Mouse (Mus musculus) limb, embryonic 14.5 days (tissue): ENCODE results near the gene Gm33543. TPM values are rescaled to one million over a fixed set of nuclear protein-coding genes. Genes with fewer than 3 reads are reported as not detected.

Source experiments
- ATAC-seq: fragments of 200-750 bp; cut with Nextera tagmentation; 2 replicates; pipeline ENCODE4 v1.8.0; 2017; ENCODE audit warnings: low read depth, moderate number of reproducible peaks, moderate TSS enrichment; ENCODE audit not compliant: low FRiP score
- DNase-seq: peaks from one replicate; pipeline ENCODE4 v3.0.0-alpha.2; 2015; ENCODE audit warnings: low spot score
- H3K27ac ChIP-seq: fragments of 300-500 bp; sonication (generic); replicated peaks from 2 replicates; pipeline ENCODE4 v1.5.1; 2014; ENCODE audit warnings: low read depth, mild to moderate bottlenecking, low read length, moderate library complexity, mixed read lengths
- H3K27me3 ChIP-seq: fragments of 300-500 bp; sonication (generic); 2 replicates; pipeline ENCODE4 v1.6.1; 2014; ENCODE audit warnings: low read length, mixed read lengths; ENCODE audit not compliant: control insufficient read depth, insufficient read depth
- H3K36me3 ChIP-seq: fragments of 300-500 bp; sonication (generic); 2 replicates; pipeline ENCODE4 v1.6.1; 2014; ENCODE audit warnings: mild to moderate bottlenecking, low read length, moderate library complexity, mixed read lengths; ENCODE audit not compliant: control insufficient read depth, insufficient read depth
- H3K4me1 ChIP-seq: fragments of 300-500 bp; sonication (generic); 2 replicates; pipeline ENCODE4 v1.6.1; 2014; ENCODE audit warnings: antibody characterized with exemption, low read length, mixed read lengths; ENCODE audit not compliant: control insufficient read depth, insufficient read depth
- H3K4me2 ChIP-seq: fragments of 300-500 bp; sonication (generic); replicated peaks from 2 replicates; pipeline ENCODE4 v1.6.1; 2014; ENCODE audit warnings: low read depth, mild to moderate bottlenecking, low read length, moderate library complexity; ENCODE audit not compliant: severe bottlenecking
- H3K4me3 ChIP-seq: fragments of 300-500 bp; sonication (generic); replicated peaks from 2 replicates; pipeline ENCODE4 v1.5.1; 2014; ENCODE audit warnings: low read length
- H3K9ac ChIP-seq: fragments of 300-500 bp; sonication (generic); 2 replicates; pipeline ENCODE4 v1.6.1; 2014; ENCODE audit warnings: mild to moderate bottlenecking, low read depth, low read length, moderate library complexity; ENCODE audit not compliant: severe bottlenecking
- H3K9me3 ChIP-seq: fragments of 300-500 bp; sonication (generic); 2 replicates; pipeline ENCODE4 v1.6.1; 2016; ENCODE audit warnings: low read length; ENCODE audit not compliant: control insufficient read depth
- POLR2A ChIP-seq: fragments of 200-500 bp; IDR thresholded peaks from 2 replicates; pipeline ENCODE4 v1.8.0; 2012; ENCODE audit warnings: inconsistent platforms, mild to moderate bottlenecking, moderate library complexity, borderline replicate concordance; ENCODE audit not compliant: insufficient read depth, insufficient read length; ENCODE audit errors: extremely low read depth
- WGBS: fragments of 180-500 bp; shearing (Covaris S2); extraction: QIAGEN DNeasy Blood & Tissue Kit; methylation state at CpG from one replicate; pipeline ENCODE4 v1.1.7; 2014; 5-methylcytosine and 5-hydroxymethylcytosine counted together
- polyA plus RNA-seq, 2 experiments: library from polyadenylated mRNA; depleted of rRNA in 1 of 2; stranded (reverse) in 1 of 2; unstranded in 1 of 2; fragments of >200 nt; fragmentation: Nextera tagmentation in 1 of 2; extraction: Ambion mirVana in 1 of 2; gene quantifications; 2 replicates each; pipeline versions ENCODE4 v1.2.1 to v1.2.3; 2012 to 2014

Gene Gm33543
- polyA plus RNA-seq, 2 experiments: not detected

DNA sequence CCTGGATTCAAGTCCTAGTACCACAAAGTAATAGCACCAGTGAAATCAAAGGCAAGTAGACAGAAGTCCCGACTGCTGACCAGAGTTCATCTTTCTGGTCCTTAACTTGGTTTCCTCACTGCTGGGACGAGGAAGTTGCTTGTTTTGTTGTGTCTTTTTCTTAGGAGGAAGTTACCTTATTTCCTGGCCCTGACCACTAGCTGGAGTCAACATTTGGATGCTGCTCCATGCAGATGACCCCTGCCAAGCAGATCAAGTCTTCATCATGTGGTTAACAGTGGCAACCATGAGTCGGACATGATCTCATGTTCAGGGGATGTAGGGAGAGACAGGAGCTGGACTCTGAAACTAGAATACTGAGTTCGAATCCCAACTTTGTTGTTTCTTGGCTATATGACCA is 47.2 kb downstream of the Gm33543 start:
- ATAC-seq: no peak
- H3K4me1 ChIP-seq: no peaks in the 10 kb centered on the region
- no peak for TF ChIP-seq POLR2A
- DNase-seq: no peak
- H3K9me3 ChIP-seq: no peaks in the 10 kb centered on the region
- H3K27ac ChIP-seq: no peak overlapping the region
- no peaks in the 10 kb centered on the region for H3K36me3 ChIP-seq
- H3K4me3 ChIP-seq: no peak overlapping the region
- no peak overlapping the region for H3K9ac ChIP-seq
- H3K4me2 ChIP-seq: no peak overlapping the region
- H3K27me3 ChIP-seq: no peaks in the 10 kb centered on the region
- 85% methylated on average over 4 of the region's 4 CpGs for WGBS

DNA sequence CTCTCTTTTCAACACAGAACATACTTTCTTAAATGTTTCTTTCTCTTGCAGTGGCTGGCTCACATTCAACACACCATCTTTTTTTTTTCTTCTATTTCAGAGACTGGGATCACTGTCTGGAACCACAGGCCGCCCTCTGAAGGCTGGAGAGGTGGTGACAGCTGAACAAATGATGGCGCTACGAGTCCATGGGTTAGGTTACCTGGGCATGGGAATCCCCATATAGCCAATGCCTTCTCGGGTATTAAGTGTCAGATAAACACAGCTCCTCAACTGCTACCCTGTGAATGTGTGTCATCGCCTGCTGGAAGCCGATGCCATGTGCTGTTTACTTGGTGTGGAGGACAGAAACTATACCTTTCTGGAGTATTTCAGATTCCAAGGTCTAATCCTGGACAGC is 48.0 kb downstream of the Gm33543 start:
- Histone ChIP-seq H3K4me3 (no peak overlapping the region), H3K9ac (no peak overlapping the region), H3K36me3 (no peaks in the 10 kb centered on the region), H3K27me3 (no peaks in the 10 kb centered on the region), H3K27ac (no peak overlapping the region), H3K9me3 (no peaks in the 10 kb centered on the region), H3K4me2 (no peak overlapping the region), H3K4me1 (no peaks in the 10 kb centered on the region)
- ATAC-seq: no peak
- WGBS: 81% methylated on average over 6 of the region's 6 CpGs
- DNase-seq: no peak
- TF ChIP-seq POLR2A: no peak

- Histone ChIP-seq H3K27ac (no peak overlapping the region), H3K4me3 (no peak overlapping the region), H3K9ac (no peak overlapping the region), H3K4me1 (no peaks in the 10 kb centered on the region), H3K9me3 (no peaks in the 10 kb centered on the region), H3K27me3 (no peaks in the 10 kb centered on the region), H3K36me3 (no peaks in the 10 kb centered on the region), H3K4me2 (no peak overlapping the region)
- DNase-seq (no peak), ATAC-seq (no peak)
- TF ChIP-seq POLR2A: no peak
- 70% methylated on average over 8 of the region's 8 CpGs for WGBS
These were observed 51.3 kb downstream of the Gm33543 start for GRCm38 (mm10) chr10:95791427-95791804.

DNA sequence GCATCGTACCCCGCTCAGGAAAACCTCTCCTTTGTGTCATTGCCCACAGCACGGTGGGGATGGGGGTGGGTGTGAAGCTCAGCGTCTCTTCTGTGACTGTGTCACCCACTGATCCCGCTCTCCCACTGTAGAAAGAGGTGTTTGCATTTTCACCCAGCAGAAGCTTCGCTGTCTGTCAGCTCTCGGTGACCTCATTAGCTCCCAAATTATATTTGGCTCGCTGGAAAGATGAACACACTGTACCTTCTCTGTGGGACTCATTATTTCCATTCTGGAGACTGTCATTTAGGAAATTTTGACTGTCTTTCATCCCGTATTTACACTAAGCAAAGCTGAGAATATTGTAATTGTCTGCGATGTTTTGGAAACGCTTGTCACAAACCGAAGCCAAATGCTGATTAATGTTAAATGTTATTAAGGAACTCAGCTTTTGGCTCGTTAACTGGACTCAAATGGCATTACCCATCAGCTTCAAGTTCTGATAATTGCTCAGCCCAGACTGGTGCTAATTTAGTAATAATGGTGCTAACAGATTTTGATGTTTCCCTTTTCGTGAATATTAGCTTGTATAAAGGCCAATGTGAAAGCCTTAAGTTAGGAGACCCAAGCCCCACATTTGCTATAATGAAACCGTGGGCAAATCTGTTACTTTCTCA is 51.8 kb downstream of the Gm33543 start:
- H3K4me2 ChIP-seq: no peak overlapping the region
- H3K9ac ChIP-seq: no peak overlapping the region
- no peaks in the 10 kb centered on the region for H3K4me1 ChIP-seq
- 63% methylated on average over 15 of the region's 15 CpGs for WGBS
- no peaks in the 10 kb centered on the region for H3K9me3 ChIP-seq
- no peak for TF ChIP-seq POLR2A
- H3K36me3 ChIP-seq: no peaks in the 10 kb centered on the region
- no peak overlapping the region for H3K27ac ChIP-seq
- ATAC-seq (no peak), DNase-seq (no peak)
- H3K4me3 ChIP-seq: no peak overlapping the region
- no peaks in the 10 kb centered on the region for H3K27me3 ChIP-seq

GRCm38 (mm10) chr10:95787176-95787575 is 55.6 kb downstream of the Gm33543 start:
- WGBS: 92% methylated on average over 2 of the region's 2 CpGs
- H3K4me2 ChIP-seq: no peak overlapping the region
- no peaks in the 10 kb centered on the region for H3K36me3 ChIP-seq
- H3K4me3 ChIP-seq: no peak overlapping the region
- no peaks in the 10 kb centered on the region for H3K9me3 ChIP-seq
- ATAC-seq (no peak), DNase-seq (no peak)
- no peak overlapping the region for H3K27ac ChIP-seq
- H3K4me1 ChIP-seq: peaks cover 4% of the 10 kb centered on the region; the same call in 1 of the 2 replicates
- no peak overlapping the region for H3K9ac ChIP-seq
- no peak for TF ChIP-seq POLR2A
- H3K27me3 ChIP-seq: no peaks in the 10 kb centered on the region
